Mouse (Mus musculus) forebrain, embryonic 14.5 days (tissue): ENCODE measurements around the gene Plxna2. TPM values are rescaled to one million over a fixed set of nuclear protein-coding genes. Genes with fewer than 3 reads are reported as not detected.

Source experiments
- ATAC-seq: fragments of 200-750 bp; cut with Nextera tagmentation; 2 replicates; pipeline ENCODE4 v1.8.0; 2017; ENCODE audit warnings: mild to moderate bottlenecking, moderate library complexity
- DNase-seq: peaks from one replicate; pipeline ENCODE4 v3.0.0-alpha.2; 2015; ENCODE audit warnings: low spot score
- H3K27ac ChIP-seq: fragments of 300-500 bp; sonication (generic); 2 replicates; pipeline ENCODE4 v1.5.1; 2014; ENCODE audit warnings: low read depth, mild to moderate bottlenecking, control low read depth, low read length, moderate library complexity
- H3K27me3 ChIP-seq: fragments of 300-500 bp; sonication (generic); replicated peaks from 2 replicates; pipeline ENCODE4 v1.6.1; 2014; ENCODE audit warnings: low read length, control low read depth, mixed read lengths; ENCODE audit not compliant: control insufficient read depth, insufficient read depth
- H3K36me3 ChIP-seq: fragments of 300-500 bp; sonication (generic); 2 replicates; pipeline ENCODE4 v1.6.1; 2014; ENCODE audit warnings: low read length, control low read depth; ENCODE audit not compliant: control insufficient read depth, insufficient read depth
- H3K4me1 ChIP-seq: fragments of 300-500 bp; sonication (generic); 2 replicates; pipeline ENCODE4 v1.6.1; 2014; ENCODE audit warnings: antibody characterized with exemption, low read length, control low read depth; ENCODE audit not compliant: control insufficient read depth, insufficient read depth
- H3K4me2 ChIP-seq: fragments of 300-500 bp; sonication (generic); 2 replicates; pipeline ENCODE4 v1.6.1; 2014; ENCODE audit warnings: mild to moderate bottlenecking, control low read depth, low read length
- H3K4me3 ChIP-seq: fragments of 300-500 bp; sonication (generic); 2 replicates; pipeline ENCODE4 v1.5.1; 2014; ENCODE audit warnings: low read depth, low read length, control low read depth
- H3K9ac ChIP-seq: fragments of 300-500 bp; sonication (generic); 2 replicates; pipeline ENCODE4 v1.6.1; 2014; ENCODE audit warnings: mild to moderate bottlenecking, low read length, control low read depth, moderate library complexity
- H3K9me3 ChIP-seq: fragments of 300-500 bp; sonication (generic); replicated peaks from 2 replicates; pipeline ENCODE4 v1.6.1; 2016; ENCODE audit warnings: low read length, control low read depth, mixed read lengths; ENCODE audit not compliant: control insufficient read depth
- WGBS: fragments of 180-500 bp; shearing (Covaris S2); extraction: QIAGEN DNeasy Blood & Tissue Kit; methylation state at CpG from one replicate; pipeline ENCODE4 v1.1.7; 2014; 5-methylcytosine and 5-hydroxymethylcytosine counted together
- polyA plus RNA-seq: library from polyadenylated mRNA; unstranded; fragments of >200 nt; fragmentation: Nextera tagmentation; extraction: Ambion mirVana; gene quantifications from 2 replicates; pipeline ENCODE4 v1.2.1, GENCODE M21; 2014

Plxna2 gene
- polyA plus RNA-seq, 1 experiment from 2014 or later = 54.7 TPM

GRCm38 (mm10) chr1:194699321-194699720 is 81.3 kb downstream of the Plxna2 start:
- Histone ChIP-seq H3K36me3 (peaks cover 27% of the 10 kb centered on the region), H3K9me3 (no peaks in the 10 kb centered on the region), H3K27me3 (no peaks in the 10 kb centered on the region), H3K4me1 (peaks cover 16% of the 10 kb centered on the region), H3K27ac (no peak overlapping the region), H3K4me3 (no peak overlapping the region), H3K4me2 (no peak overlapping the region), H3K9ac (no peak overlapping the region)
- 94% methylated on average over 3 of the region's 3 CpGs for WGBS
- DNase-seq (no peak), ATAC-seq (no peak)

GRCm38 (mm10) chr1:194703235-194703634 is 85.2 kb downstream of the Plxna2 start:
- peak; percentile 47; the same call in 1 of the 2 replicates for ATAC-seq
- 3% methylated on average over 2 of the region's 2 CpGs for WGBS
- H3K4me1 ChIP-seq = peaks cover 16% of the 10 kb centered on the region

GRCm38 (mm10) chr1:194704171-194704855 is 86.3 kb downstream of the Plxna2 start:
- Histone ChIP-seq H3K9me3 (no peaks in the 10 kb centered on the region), H3K4me2 (no peak overlapping the region), H3K9ac (no peak overlapping the region), H3K4me3 (no peak overlapping the region), H3K4me1 (peaks cover 16% of the 10 kb centered on the region), H3K36me3 (peaks cover 26% of the 10 kb centered on the region; the same call in 1 of the 2 replicates), H3K27ac (no peak overlapping the region), H3K27me3 (no peaks in the 10 kb centered on the region)
- ATAC-seq = no peak
- no peak for DNase-seq
- WGBS = 96% methylated on average over 1 of the region's 1 CpGs

More at GRCm38 (mm10) chr1:194703235-194703634, 85.2 kb downstream of the Plxna2 start:
- DNase-seq = peak; percentile 66
- Histone ChIP-seq H3K4me2 (no peak overlapping the region), H3K4me3 (no peak overlapping the region), H3K27ac (peak overlapping the region; percentile 3; the same call in 1 of the 2 replicates), H3K27me3 (no peaks in the 10 kb centered on the region), H3K9ac (no peak overlapping the region), H3K36me3 (peaks cover 28% of the 10 kb centered on the region; the same call in 1 of the 2 replicates), H3K9me3 (no peaks in the 10 kb centered on the region)

- DNase-seq (no peak), ATAC-seq (no peak)
- H3K4me3 ChIP-seq = no peak overlapping the region
- H3K36me3 ChIP-seq = peaks cover 23% of the 10 kb centered on the region; the same call in 1 of the 2 replicates
- WGBS = 84% methylated on average over 2 of the region's 2 CpGs
- peaks cover 12% of the 10 kb centered on the region for H3K4me1 ChIP-seq
- H3K9ac ChIP-seq = no peak overlapping the region
- H3K27me3 ChIP-seq = no peaks in the 10 kb centered on the region
- no peaks in the 10 kb centered on the region for H3K9me3 ChIP-seq
- H3K27ac ChIP-seq = no peak overlapping the region
- H3K4me2 ChIP-seq = no peak overlapping the region
Observed at GRCm38 (mm10) chr1:194706566-194706965, 88.5 kb downstream of the Plxna2 start.

GRCm38 (mm10) chr1:194712373-194712772 is 94.4 kb downstream of the Plxna2 start:
- H3K4me2 ChIP-seq = no peak overlapping the region
- H3K9ac ChIP-seq = no peak overlapping the region
- H3K4me1 ChIP-seq = no peaks in the 10 kb centered on the region; the same call in 1 of the 2 replicates
- no peaks in the 10 kb centered on the region for H3K9me3 ChIP-seq
- H3K27me3 ChIP-seq = no peaks in the 10 kb centered on the region
- peaks cover 37% of the 10 kb centered on the region for H3K36me3 ChIP-seq
- WGBS = 78% methylated on average over 2 of the region's 2 CpGs
- H3K27ac ChIP-seq = 0 out of 2 replicates have a peak overlapping the region, but pooled peaks have one; percentile 48
- DNase-seq (no peak), ATAC-seq (no peak)
- H3K4me3 ChIP-seq = no peak overlapping the region

- no peak overlapping the region for H3K9ac ChIP-seq
- H3K9me3 ChIP-seq = no peaks in the 10 kb centered on the region
- peaks cover 36% of the 10 kb centered on the region for H3K36me3 ChIP-seq
- no peaks in the 10 kb centered on the region for H3K27me3 ChIP-seq
- no peak overlapping the region for H3K4me3 ChIP-seq
- no peak for DNase-seq
- no peak overlapping the region for H3K27ac ChIP-seq
- WGBS = 91% methylated on average over 4 of the region's 4 CpGs
- no peak for ATAC-seq
- no peaks in the 10 kb centered on the region; the same call in 1 of the 2 replicates for H3K4me1 ChIP-seq
- no peak overlapping the region for H3K4me2 ChIP-seq
Observed at GRCm38 (mm10) chr1:194714138-194715031, 96.4 kb downstream of the Plxna2 start.

- Histone ChIP-seq H3K27me3 (no peaks in the 10 kb centered on the region), H3K4me3 (no peak overlapping the region), H3K9me3 (no peaks in the 10 kb centered on the region), H3K36me3 (peaks cover 20% of the 10 kb centered on the region), H3K4me1 (peaks cover 24% of the 10 kb centered on the region), H3K9ac (no peak overlapping the region), H3K27ac (no peak overlapping the region), H3K4me2 (no peak overlapping the region)
- DNase-seq = no peak
- 52% methylated on average over 1 of the region's 1 CpGs for WGBS
- ATAC-seq = no peak
Observed at GRCm38 (mm10) chr1:194717451-194717874, 99.4 kb downstream of the Plxna2 start.

- Histone ChIP-seq H3K27ac (no peak overlapping the region; the same call in 1 of the 2 replicates), H3K4me1 (peaks cover 24% of the 10 kb centered on the region), H3K9ac (0 out of 2 replicates have a peak overlapping the region, but pooled peaks have one; percentile 18), H3K9me3 (no peaks in the 10 kb centered on the region), H3K36me3 (peaks cover 10% of the 10 kb centered on the region), H3K27me3 (no peaks in the 10 kb centered on the region), H3K4me2 (no peak overlapping the region), H3K4me3 (no peak overlapping the region)
- 61% methylated on average over 4 of the region's 4 CpGs for WGBS
- ATAC-seq = no peak
- no peak for DNase-seq
Observed at GRCm38 (mm10) chr1:194720406-194720805, 102.4 kb downstream of the Plxna2 start.
